Mouse (Mus musculus) layer of hippocampus, adult 2 months (tissue): ENCODE measurements around the gene Il12rb1. TPM values are rescaled to one million over a fixed set of nuclear protein-coding genes. Genes with fewer than 3 reads are reported as not detected.

Source experiments
- DNase-seq, 2 experiments: peaks; one replicate each; pipeline ENCODE4 v3.0.0; 2022; ENCODE audit warnings: low spot score in 2 of 2
- H3K27ac ChIP-seq: fragments of 200-600 bp; 2 replicates; pipeline ENCODE4 v1.8.1; 2022
- H3K4me3 ChIP-seq: fragments of 200-600 bp; 2 replicates; pipeline ENCODE4 v1.8.1; 2022; ENCODE audit warnings: mild to moderate bottlenecking
- CTCF ChIP-seq: fragments of 200-600 bp; conservative IDR thresholded peaks from 2 replicates; pipeline ENCODE4 v1.8.1; 2022; ENCODE audit warnings: antibody characterized with exemption, mild to moderate bottlenecking, moderate library complexity
- microRNA-seq, 2 experiments: library from miRNA; unstranded; fragments of <30 nt; microRNA quantifications; one replicate each; pipeline ENCODE4 v1.2.0; 2021
- total RNA-seq, 2 experiments: library from RNA; stranded (reverse); gene quantifications; 2 replicates each; pipeline ENCODE4 v1.2.3; 2021

Gene Il12rb1
- total RNA-seq, 2 experiments from 2014 or later: 0.61 to 1.1 TPM

- peak overlapping the region; percentile 82 for H3K27ac ChIP-seq
- TF ChIP-seq CTCF: no peak
- DNase-seq: peak; percentile 80 to 87
- H3K4me3 ChIP-seq: peak overlapping the region; percentile 71
These were observed 48.4 kb downstream of the Il12rb1 start for GRCm38 (mm10) chr8:70856541-70857197.

GRCm38 (mm10) chr8:70857516-70857915 lies 49.3 kb downstream of the Il12rb1 start:
- H3K4me3 ChIP-seq: no peak overlapping the region
- no peak for DNase-seq
- H3K27ac ChIP-seq: 0 out of 2 replicates have a peak overlapping the region, but pooled peaks have one; percentile 82
- no peak for TF ChIP-seq CTCF

- no peak within 1 kb of the TSS for H3K27ac ChIP-seq
- DNase-seq: no peak
- peak; percentile 44 for TF ChIP-seq CTCF
- H3K4me3 ChIP-seq: peak within 1 kb of the TSS; percentile 34
These were observed 54.8 kb downstream of the Il12rb1 start, which contains the start of gene Kcnn1 for GRCm38 (mm10) chr8:70862824-70863641. Kcnn1 (minus strand) TSS chr8:70863258.

DNA sequence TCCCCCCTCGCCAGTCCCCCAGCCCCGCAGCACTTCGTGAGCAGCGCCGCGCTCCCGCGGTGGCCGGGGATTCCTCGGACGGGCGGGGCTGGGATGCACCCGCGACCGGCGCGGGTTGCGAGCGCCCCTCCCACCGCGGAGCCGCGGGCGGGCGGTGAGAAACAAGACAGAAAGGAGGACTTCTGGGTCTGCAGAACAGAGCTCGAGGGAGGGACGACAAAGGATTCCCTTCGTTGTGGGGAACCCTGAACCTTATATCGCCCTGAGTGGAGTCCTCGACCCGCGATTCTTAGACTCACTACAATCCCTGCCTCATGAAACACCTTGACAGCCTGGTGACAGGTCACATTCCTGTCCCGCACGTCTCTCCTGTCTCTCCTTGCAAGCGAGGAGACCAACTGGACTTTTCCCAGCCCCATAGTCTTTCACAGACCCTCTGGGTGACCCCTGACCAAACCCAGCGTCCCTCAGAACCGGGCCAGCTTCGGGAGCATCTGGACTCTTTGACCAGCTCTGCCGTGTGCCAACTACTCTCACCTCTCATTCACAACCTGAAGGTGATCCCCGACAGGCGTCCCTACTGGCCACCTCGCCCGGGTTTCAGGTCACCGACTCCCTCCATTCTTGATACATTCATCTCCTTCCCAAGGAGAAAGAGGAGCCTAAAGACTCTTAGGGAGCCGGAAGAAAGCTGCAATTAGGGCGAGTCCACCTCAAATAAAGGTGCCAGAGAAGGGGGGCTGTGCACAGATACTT lies 55.9 kb downstream of the Il12rb1 start:
- DNase-seq: no peak
- Histone ChIP-seq H3K4me3 (peak overlapping the region; percentile 34), H3K27ac (no peak overlapping the region)
- TF ChIP-seq CTCF: no peak

DNA sequence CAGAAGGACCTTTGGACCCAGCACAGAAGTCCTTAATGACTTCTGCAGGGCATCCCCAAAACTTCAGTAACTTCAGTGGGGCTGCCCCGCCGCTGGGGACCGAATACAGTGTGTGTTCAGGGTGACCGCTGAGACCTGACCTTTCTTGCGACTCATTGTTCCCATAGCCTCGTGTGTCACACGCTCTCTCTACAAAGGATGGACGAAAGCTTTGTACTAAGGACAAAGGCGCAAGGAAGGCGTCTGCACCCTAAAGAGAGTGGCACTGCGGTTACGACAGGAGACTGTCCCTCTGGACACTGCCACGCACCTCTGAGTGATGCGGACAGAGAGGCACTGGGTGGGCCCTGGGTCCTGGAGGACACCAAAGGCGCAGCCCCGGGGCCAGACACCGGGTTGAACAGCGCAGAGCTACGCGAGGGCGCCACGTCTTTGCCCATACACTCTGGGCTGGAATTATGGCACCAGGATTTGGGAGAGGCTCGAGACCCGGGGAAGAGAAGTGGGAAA lies 56.5 kb downstream of the Il12rb1 start:
- Histone ChIP-seq H3K27ac (peak overlapping the region; percentile 97), H3K4me3 (peak overlapping the region; percentile 77)
- no peak for TF ChIP-seq CTCF
- DNase-seq: no peak

DNA sequence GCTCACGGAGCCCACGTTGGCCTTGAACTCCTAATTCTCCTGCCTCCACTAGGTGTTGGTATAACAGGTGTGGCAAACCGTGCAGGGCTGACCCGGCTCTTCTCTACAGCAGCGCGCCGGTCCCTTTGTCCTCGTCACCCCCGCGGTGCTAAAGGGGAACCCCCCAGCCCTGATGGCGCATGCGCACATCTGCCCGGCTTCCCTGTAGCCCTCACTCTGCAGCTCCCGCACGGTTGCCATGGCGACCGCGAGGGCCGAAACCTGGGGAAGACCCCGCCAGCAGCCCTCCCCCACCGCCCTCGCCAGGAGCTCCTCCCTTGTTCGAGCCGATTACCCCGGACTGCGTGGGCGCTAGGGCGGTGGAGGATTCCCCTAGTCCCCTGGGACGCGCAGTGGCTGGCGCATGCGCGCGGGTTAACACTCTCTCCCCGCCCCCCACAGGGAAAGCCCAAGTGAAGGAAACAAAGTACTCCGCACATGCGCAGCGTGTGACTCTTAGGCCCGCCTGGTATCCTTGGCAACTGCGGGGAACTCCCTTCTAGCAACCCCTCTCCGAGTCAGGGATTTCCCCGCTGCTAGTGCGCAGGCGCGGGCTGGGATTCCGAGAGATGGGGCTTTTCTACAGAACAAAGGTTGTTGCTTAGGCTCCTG lies 57.2 kb downstream of the Il12rb1 start:
- peak; percentile 99 for DNase-seq
- Histone ChIP-seq H3K27ac (peak overlapping the region; percentile 97), H3K4me3 (peak overlapping the region; percentile 77)
- peak; percentile 15; the same call in 1 of the 2 replicates for TF ChIP-seq CTCF

DNA sequence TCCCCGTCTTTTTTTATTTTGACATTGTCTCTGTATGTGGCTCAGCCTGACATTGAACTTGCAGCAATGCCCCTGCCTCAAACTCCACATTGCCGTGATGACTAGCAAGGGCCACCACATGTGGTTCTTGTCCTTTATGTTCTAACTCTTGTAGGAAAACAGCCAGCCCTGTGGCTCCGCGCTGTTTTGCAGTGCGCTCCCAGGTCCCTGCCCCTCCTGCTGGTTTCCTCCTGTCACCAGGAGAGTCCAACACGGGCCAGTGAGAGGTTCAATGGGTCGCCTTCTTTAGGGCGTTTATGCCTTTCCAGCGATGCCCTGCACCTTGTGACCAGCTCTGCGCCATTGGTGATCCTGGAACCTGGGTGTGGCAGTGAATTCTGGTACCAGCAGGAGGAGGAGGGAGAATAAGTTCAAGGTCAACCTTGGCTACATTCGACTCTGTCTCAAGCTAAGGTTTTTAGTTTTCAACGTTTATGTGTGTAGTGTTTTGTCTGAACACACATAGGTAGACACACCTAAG lies 57.8 kb downstream of the Il12rb1 start:
- DNase-seq: no peak
- peak overlapping the region; percentile 43; the same call in 1 of the 2 replicates for H3K27ac ChIP-seq
- H3K4me3 ChIP-seq: peak overlapping the region; percentile 77
- no peak for TF ChIP-seq CTCF

- Histone ChIP-seq H3K27ac (no peak overlapping the region), H3K4me3 (no peak overlapping the region)
- no peak for DNase-seq
- TF ChIP-seq CTCF: no peak
These were observed 58.3 kb downstream of the Il12rb1 start for GRCm38 (mm10) chr8:70866566-70866965.

- no peak overlapping the region for H3K27ac ChIP-seq
- no peak for DNase-seq
- H3K4me3 ChIP-seq: no peak overlapping the region
- TF ChIP-seq CTCF: no peak
These were observed 60.4 kb downstream of the Il12rb1 start for GRCm38 (mm10) chr8:70868559-70869198.

- Histone ChIP-seq H3K27ac (no peak overlapping the region), H3K4me3 (no peak overlapping the region)
- TF ChIP-seq CTCF: no peak
- DNase-seq: no peak
These were observed 60.9 kb downstream of the Il12rb1 start for GRCm38 (mm10) chr8:70869199-70869571.

DNA sequence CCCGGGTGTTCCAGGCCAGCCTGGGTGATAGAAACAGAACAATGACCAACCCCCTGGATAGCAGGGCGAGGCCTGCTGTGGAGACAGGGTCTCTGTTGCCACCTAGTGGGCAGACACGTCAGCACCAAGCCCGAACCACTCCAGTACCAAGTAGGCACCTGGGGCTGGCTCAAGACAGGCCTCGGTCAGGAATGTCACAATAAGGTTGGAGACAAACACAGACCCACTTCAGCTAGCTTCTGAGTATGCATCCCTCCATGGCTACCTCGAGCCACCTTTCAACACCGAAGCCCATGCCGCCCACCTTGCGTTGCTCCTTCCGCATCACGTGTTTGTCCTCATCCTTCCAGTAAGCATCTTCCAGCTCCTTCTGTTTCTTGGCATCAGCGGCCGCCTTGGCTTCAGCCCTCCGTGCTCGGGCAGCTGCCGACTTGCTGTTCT lies 61.4 kb downstream of the Il12rb1 start:
- Histone ChIP-seq H3K27ac (peak overlapping the region; percentile 28; the same call in 1 of the 2 replicates), H3K4me3 (no peak overlapping the region)
- DNase-seq: peak; percentile 63 to 73
- peak; percentile 95 for TF ChIP-seq CTCF

Small RNAs within 50 kb of the gene (microRNA-seq; reads per million reads assigned to microRNA genes)
- gene Mir7240: 62.6 to 63.3 reads per million in 2 experiments

Other genes with a start within 250 kb of the Il12rb1 start
- 10 to 100 TPM; 41.4 to 46.4 TPM for gene Isyna1, start 214.1 kb upstream of the Il12rb1 start, total RNA-seq
- gene Ssbp4, start 199.6 kb upstream of the Il12rb1 start, total RNA-seq: 100 to 1,000 TPM; 274 to 297 TPM
- under 1 TPM; 0.54 to 0.97 TPM for gene Lrrc25, start 192.3 kb upstream of the Il12rb1 start, total RNA-seq
- under 1 TPM in 1 of 2 experiments, not detected in 1; 0.25 TPM for gene Gdf15, start 176.0 kb upstream of the Il12rb1 start, total RNA-seq
- gene Pgpep1, start 148.1 kb upstream of the Il12rb1 start, total RNA-seq: 10 to 100 TPM; 25.4 to 29.1 TPM
- gene Lsm4, start 135.2 kb upstream of the Il12rb1 start, total RNA-seq: 10 to 100 TPM; 58.2 to 61.8 TPM
- gene Jund, start 109.5 kb upstream of the Il12rb1 start, total RNA-seq: 100 to 1,000 TPM; 165 to 181 TPM
- gene Iqcn, start 105.0 kb upstream of the Il12rb1 start, total RNA-seq: under 1 TPM; 0.07 to 0.08 TPM
- gene Gm3336, start 89.9 kb upstream of the Il12rb1 start, total RNA-seq: not detected
- 1 to 10 TPM; 1.4 to 1.5 TPM for gene Pde4c, start 84.7 kb upstream of the Il12rb1 start, total RNA-seq
- gene Rab3a, start 53.8 kb upstream of the Il12rb1 start, total RNA-seq: 100 to 1,000 TPM; 775 to 798 TPM
- gene Mpv17l2, start 47.5 kb upstream of the Il12rb1 start, total RNA-seq: 10 to 100 TPM; 36.5 to 42.7 TPM
- 100 to 1,000 TPM; 160 to 169 TPM for gene Pik3r2, start 31.7 kb upstream of the Il12rb1 start, total RNA-seq
- 100 to 1,000 TPM; 468 to 473 TPM for gene Mast3, start 3.4 kb upstream of the Il12rb1 start, total RNA-seq
- gene Arrdc2, start 31.3 kb downstream of the Il12rb1 start, total RNA-seq: 10 to 100 TPM; 13.8 to 20.9 TPM
- gene Kcnn1, start 54.8 kb downstream of the Il12rb1 start, total RNA-seq: 10 to 100 TPM; 17.4 to 18.3 TPM
- 10 to 100 TPM; 82.2 to 88.9 TPM for gene Ccdc124, start 65.5 kb downstream of the Il12rb1 start, total RNA-seq
- 1 to 10 TPM; 5.9 to 8.0 TPM for gene Slc5a5, start 84.3 kb downstream of the Il12rb1 start, total RNA-seq
- gene Rpl18a, start 89.0 kb downstream of the Il12rb1 start, total RNA-seq: 100 to 1,000 TPM; 698 to 704 TPM
- gene Map1s, start 97.5 kb downstream of the Il12rb1 start, total RNA-seq: 10 to 100 TPM; 97.0 to 98.1 TPM